Mouse (Mus musculus): ENCODE measurements around the gene Popdc2.

DNA sequence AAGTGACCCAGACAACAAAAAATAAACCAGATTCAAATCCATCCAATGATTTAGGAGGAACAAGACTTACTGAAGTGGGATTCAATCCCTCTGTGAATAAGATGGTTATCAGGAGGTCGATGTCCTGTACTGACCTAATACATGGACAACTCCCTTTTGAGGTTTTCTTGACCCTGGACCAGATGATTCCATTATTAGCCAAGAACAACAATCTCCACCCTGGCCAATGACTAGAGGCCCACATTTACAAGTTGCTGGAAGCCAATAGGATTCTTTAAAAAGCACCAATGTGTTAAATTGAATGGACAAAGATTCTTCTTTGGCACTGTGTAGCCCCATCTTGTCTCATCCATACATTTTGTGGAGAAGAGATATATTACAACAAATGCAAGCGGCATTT is 63.4 kb downstream of the Popdc2 start:
- TF ChIP-seq POLR2A (IDR thresholded peaks at IDR 0.05; ENCODE audit: borderline replicate concordance, control insufficient read depth, low read depth, low read length) (no peak), CTCF (IDR thresholded peaks at IDR 0.05; ENCODE audit: control insufficient read depth, insufficient read depth, low read length) (no peak)
